Mouse (Mus musculus): ENCODE results near the gene Dthd1. TPM values are rescaled to one million over a fixed set of nuclear protein-coding genes. Genes with fewer than 3 reads are reported as not detected.
A peak's percentile ranks its signal among the peaks of the same experiment; 100 is the strongest.

The Dthd1 gene
- polyA plus RNA-seq, 1 experiment, result 0.05 TPM

DNA sequence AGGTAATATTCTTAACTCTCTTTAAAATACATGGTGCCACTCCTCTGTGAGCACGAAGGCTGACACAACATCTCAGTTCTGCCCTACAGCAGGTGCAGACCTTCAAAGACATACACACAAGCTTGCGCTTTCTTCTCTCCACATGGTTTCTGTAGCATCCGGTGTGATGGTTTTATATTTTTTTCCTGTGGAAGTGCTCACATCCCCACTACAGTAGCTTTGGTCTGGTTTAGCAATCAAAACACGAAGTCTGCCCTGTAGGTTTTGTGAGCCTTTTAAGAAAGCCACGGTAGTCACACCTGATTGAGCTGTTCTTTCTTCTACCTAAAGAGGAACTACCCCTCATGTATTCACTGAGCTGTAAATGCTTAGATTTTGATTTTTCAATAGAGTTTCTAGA lies 34.9 kb upstream of the Dthd1 start:
- H3K27ac ChIP-seq (ENCODE audit: control insufficient read depth, insufficient read depth, low read length), result no peak overlapping the region; the same call in 1 of the 2 replicates

DNA sequence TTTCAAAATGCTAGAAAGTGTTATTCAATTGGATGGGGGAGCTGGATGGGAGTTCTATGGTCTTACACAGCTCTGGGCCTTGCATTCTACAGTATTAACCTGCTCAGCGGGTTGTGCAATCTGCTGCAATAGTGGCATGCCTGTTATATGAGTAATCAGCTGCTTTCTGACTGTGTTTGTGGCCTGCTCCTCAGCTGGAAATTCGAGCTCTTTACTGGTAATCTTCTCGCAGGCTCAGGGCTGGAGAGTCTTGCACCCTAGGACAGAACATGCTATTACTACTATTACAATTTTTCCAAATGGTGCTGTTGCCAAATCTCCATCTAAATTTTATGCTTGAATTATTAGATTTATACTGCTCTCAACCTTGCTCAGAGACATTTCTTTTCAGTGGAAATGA lies 26.8 kb upstream of the Dthd1 start:
- Histone ChIP-seq H3K27ac (ENCODE audit: control insufficient read depth, insufficient read depth, low read length) (no peak overlapping the region), H3K4me1 (replicated peaks; ENCODE audit: control insufficient read depth, insufficient read depth, low read length) (no peaks in the 10 kb centered on the region), H3K36me3 (ENCODE audit: control insufficient read depth, insufficient read depth, low read length) (no peaks in the 10 kb centered on the region), H3K4me3 (ENCODE audit: control insufficient read depth, insufficient read depth, low read length) (no peak overlapping the region), H3K27me3 (ENCODE audit: control insufficient read depth, insufficient read depth, low read length) (no peaks in the 10 kb centered on the region)
- no peak for TF ChIP-seq CTCF (IDR thresholded peaks at IDR 0.05; ENCODE audit: borderline replicate concordance, control insufficient read depth, extremely low read depth, insufficient read depth, low read length, poor library complexity)
- TF ChIP-seq POLR2A (IDR thresholded peaks at IDR 0.05; ENCODE audit: control insufficient read depth, extremely low read depth, insufficient read depth, low read length, poor library complexity), result no peak
- DNase-seq, result no peak
- WGBS, result 94% methylated on average over 3 of the region's 3 CpGs

More for the DNA sequence above, 34.9 kb upstream of the Dthd1 start:
- no peaks in the 10 kb centered on the region for H3K36me3 ChIP-seq (ENCODE audit: control insufficient read depth, insufficient read depth, low read length)
- no peak for TF ChIP-seq CTCF (IDR thresholded peaks at IDR 0.05; ENCODE audit: borderline replicate concordance, control insufficient read depth, extremely low read depth, insufficient read depth, low read length, poor library complexity)
- no peak for TF ChIP-seq POLR2A (IDR thresholded peaks at IDR 0.05; ENCODE audit: control insufficient read depth, extremely low read depth, insufficient read depth, low read length, poor library complexity)
- peak; percentile 71 for DNase-seq
- WGBS, result 2% methylated on average over 5 of the region's 5 CpGs
- no peak overlapping the region for H3K4me3 ChIP-seq (ENCODE audit: control insufficient read depth, insufficient read depth, low read length)
- no peaks in the 10 kb centered on the region for H3K27me3 ChIP-seq (ENCODE audit: control insufficient read depth, insufficient read depth, low read length)
- peaks cover 7% of the 10 kb centered on the region for H3K4me1 ChIP-seq (replicated peaks; ENCODE audit: control insufficient read depth, insufficient read depth, low read length)

DNA sequence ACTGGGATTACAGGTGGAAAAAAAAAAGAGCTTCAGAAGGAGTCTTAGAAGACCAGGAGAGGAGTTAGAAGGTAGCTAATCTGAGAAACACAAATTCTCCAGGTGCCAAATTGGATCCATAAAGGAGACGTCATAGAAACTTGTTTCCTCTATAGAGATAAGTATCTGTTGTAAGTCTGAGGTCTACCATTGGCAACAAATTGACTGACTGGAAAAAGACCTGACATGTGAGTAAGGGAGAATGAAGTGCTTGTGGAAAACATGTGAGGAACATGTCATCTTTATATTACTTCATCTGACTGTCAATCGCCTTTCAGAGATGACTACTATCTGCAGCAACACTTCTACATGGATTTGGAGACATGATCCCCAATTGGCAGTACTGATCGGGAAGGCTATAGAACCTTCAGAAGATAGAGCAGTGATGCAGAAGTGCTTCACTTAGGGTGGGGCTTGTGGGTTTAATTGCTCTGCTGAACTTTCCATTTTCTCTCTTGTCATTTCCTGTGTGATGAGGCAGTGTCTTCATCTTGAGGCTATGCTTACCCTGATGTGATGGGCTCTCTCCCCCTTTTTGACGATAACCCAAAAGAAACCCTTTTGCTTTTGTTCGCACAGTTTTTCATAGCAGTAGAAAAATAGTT lies 22.6 kb upstream of the Dthd1 start:
- H3K27me3 ChIP-seq (ENCODE audit: control insufficient read depth, insufficient read depth, low read length), result no peaks in the 10 kb centered on the region
- no peaks in the 10 kb centered on the region for H3K36me3 ChIP-seq (ENCODE audit: control insufficient read depth, insufficient read depth, low read length)
- H3K4me3 ChIP-seq (ENCODE audit: control insufficient read depth, insufficient read depth, low read length), result no peak overlapping the region
- TF ChIP-seq CTCF (IDR thresholded peaks at IDR 0.05; ENCODE audit: borderline replicate concordance, control insufficient read depth, extremely low read depth, insufficient read depth, low read length, poor library complexity) (no peak), POLR2A (IDR thresholded peaks at IDR 0.05; ENCODE audit: control insufficient read depth, extremely low read depth, insufficient read depth, low read length, poor library complexity) (no peak)
- no peak overlapping the region for H3K27ac ChIP-seq (ENCODE audit: control insufficient read depth, insufficient read depth, low read length)
- 36% methylated on average over 5 of the region's 5 CpGs for WGBS
- DNase-seq, result no peak
- no peaks in the 10 kb centered on the region for H3K4me1 ChIP-seq (replicated peaks; ENCODE audit: control insufficient read depth, insufficient read depth, low read length)

DNA sequence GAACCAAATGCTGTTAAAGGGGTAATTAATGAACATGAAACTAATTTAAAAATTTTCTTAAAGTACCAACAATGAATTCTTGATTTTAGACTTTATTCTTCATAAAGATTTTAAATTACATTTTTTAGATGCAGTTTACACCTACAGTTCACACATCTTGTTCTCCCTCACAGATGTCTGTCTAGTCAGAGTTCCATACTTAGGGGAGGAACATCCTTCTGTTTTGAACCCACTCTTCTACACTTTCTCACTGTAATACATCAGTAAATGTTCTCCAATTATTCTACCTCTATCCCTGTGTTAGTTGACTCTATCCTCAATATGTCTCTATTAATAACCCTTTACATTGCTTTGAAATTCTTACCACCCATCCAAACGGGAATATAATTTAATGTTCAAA lies 20.8 kb upstream of the Dthd1 start:
- Histone ChIP-seq H3K36me3 (ENCODE audit: control insufficient read depth, insufficient read depth, low read length) (no peaks in the 10 kb centered on the region), H3K27ac (ENCODE audit: control insufficient read depth, insufficient read depth, low read length) (no peak overlapping the region), H3K4me3 (ENCODE audit: control insufficient read depth, insufficient read depth, low read length) (no peak overlapping the region), H3K4me1 (replicated peaks; ENCODE audit: control insufficient read depth, insufficient read depth, low read length) (no peaks in the 10 kb centered on the region), H3K27me3 (ENCODE audit: control insufficient read depth, insufficient read depth, low read length) (no peaks in the 10 kb centered on the region)
- TF ChIP-seq POLR2A (IDR thresholded peaks at IDR 0.05; ENCODE audit: control insufficient read depth, extremely low read depth, insufficient read depth, low read length, poor library complexity), result no peak
- TF ChIP-seq CTCF (IDR thresholded peaks at IDR 0.05; ENCODE audit: borderline replicate concordance, control insufficient read depth, extremely low read depth, insufficient read depth, low read length, poor library complexity), result no peak
- WGBS, result 93% methylated on average over 1 of the region's 1 CpGs
- DNase-seq, result no peak

DNA sequence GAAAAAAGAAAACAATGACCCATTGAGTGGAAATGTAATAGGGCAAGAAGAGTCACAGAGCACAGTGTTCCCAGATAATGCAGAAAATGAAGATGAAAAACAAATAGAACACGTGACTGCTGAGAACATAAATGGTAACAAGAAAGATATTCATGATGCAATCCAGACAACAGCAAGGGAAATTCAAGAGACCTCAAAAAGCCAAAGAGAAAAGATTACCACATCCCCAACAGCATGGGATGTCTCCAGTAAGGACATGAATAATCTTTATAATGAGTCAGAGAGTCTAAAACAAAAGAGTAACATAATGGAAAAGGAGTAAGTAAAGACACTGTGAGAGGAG lies 420 bp downstream of the Dthd1 start:
- Histone ChIP-seq H3K4me3 (ENCODE audit: control insufficient read depth, insufficient read depth, low read length) (no peak overlapping the region), H3K27ac (ENCODE audit: control insufficient read depth, insufficient read depth, low read length) (no peak overlapping the region), H3K4me1 (replicated peaks; ENCODE audit: control insufficient read depth, insufficient read depth, low read length) (no peaks in the 10 kb centered on the region), H3K27me3 (ENCODE audit: control insufficient read depth, insufficient read depth, low read length) (no peaks in the 10 kb centered on the region), H3K36me3 (ENCODE audit: control insufficient read depth, insufficient read depth, low read length) (no peaks in the 10 kb centered on the region)
- WGBS, result 98% methylated on average over 1 of the region's 1 CpGs
- DNase-seq, result no peak
- TF ChIP-seq CTCF (IDR thresholded peaks at IDR 0.05; ENCODE audit: borderline replicate concordance, control insufficient read depth, extremely low read depth, insufficient read depth, low read length, poor library complexity) (no peak), POLR2A (IDR thresholded peaks at IDR 0.05; ENCODE audit: control insufficient read depth, extremely low read depth, insufficient read depth, low read length, poor library complexity) (no peak)

DNA sequence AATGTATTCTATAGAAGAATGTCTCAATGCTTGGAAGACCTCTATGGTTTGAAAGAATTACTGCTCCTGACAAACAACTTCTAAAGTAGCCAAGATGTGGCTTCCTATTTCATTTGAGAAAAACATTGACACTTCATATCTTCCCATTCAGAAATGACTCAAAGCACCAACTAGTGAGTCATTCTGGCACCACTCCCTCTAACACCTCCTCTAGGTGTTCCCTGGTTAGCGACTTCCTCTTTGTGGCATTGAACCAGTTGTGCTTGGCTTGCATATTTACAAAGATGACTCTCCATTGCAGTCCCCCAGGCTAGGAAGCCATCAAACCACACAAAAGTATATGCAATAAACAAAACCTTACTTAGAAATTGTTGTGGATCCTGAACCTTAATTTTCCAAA lies 2.1 kb downstream of the Dthd1 start:
- H3K4me3 ChIP-seq (ENCODE audit: control insufficient read depth, insufficient read depth, low read length), result no peak overlapping the region
- no peaks in the 10 kb centered on the region for H3K36me3 ChIP-seq (ENCODE audit: control insufficient read depth, insufficient read depth, low read length)
- WGBS, result 3% methylated on average over 1 of the region's 1 CpGs
- TF ChIP-seq CTCF (IDR thresholded peaks at IDR 0.05; ENCODE audit: borderline replicate concordance, control insufficient read depth, extremely low read depth, insufficient read depth, low read length, poor library complexity), result no peak
- no peak overlapping the region for H3K27ac ChIP-seq (ENCODE audit: control insufficient read depth, insufficient read depth, low read length)
- DNase-seq, result peak; percentile 16
- no peaks in the 10 kb centered on the region for H3K4me1 ChIP-seq (replicated peaks; ENCODE audit: control insufficient read depth, insufficient read depth, low read length)
- H3K27me3 ChIP-seq (ENCODE audit: control insufficient read depth, insufficient read depth, low read length), result no peaks in the 10 kb centered on the region

DNA sequence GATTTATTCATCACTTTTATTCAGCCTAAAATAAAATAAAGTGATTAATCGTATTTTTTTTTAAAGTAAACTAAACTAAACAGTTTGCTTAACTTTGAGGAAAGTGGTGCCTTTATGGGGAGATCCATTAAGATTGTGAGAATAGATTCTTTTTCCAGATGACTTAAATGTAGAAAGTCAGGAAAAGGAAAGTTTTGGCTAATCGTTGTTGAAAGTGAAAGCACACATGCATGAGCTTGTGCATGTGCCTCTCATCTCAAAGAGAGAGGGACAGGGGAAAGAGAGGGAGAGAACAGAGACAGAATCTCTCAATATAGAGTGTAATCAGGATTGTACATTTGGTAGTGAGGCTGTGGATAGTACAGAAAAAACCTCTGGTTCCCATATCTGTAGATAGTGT lies 5.9 kb downstream of the Dthd1 start:
- H3K4me1 ChIP-seq (replicated peaks; ENCODE audit: control insufficient read depth, insufficient read depth, low read length), result no peaks in the 10 kb centered on the region
- DNase-seq, result no peak
- no peaks in the 10 kb centered on the region for H3K27me3 ChIP-seq (ENCODE audit: control insufficient read depth, insufficient read depth, low read length)
- TF ChIP-seq POLR2A (IDR thresholded peaks at IDR 0.05; ENCODE audit: control insufficient read depth, extremely low read depth, insufficient read depth, low read length, poor library complexity) (no peak), CTCF (IDR thresholded peaks at IDR 0.05; ENCODE audit: borderline replicate concordance, control insufficient read depth, extremely low read depth, insufficient read depth, low read length, poor library complexity) (no peak)
- H3K4me3 ChIP-seq (ENCODE audit: control insufficient read depth, insufficient read depth, low read length), result no peak overlapping the region
- H3K36me3 ChIP-seq (ENCODE audit: control insufficient read depth, insufficient read depth, low read length), result no peaks in the 10 kb centered on the region
- 70% methylated on average over 2 of the region's 2 CpGs for WGBS
- no peak overlapping the region for H3K27ac ChIP-seq (ENCODE audit: control insufficient read depth, insufficient read depth, low read length)

Measured in thymus, adult 2 months (tissue).